Mouse (Mus musculus) thymus, adult 2 months (tissue): ENCODE results near the gene Camkk1. TPM values are rescaled to one million over a fixed set of nuclear protein-coding genes. Genes with fewer than 3 reads are reported as not detected.
A peak's percentile ranks its signal among the peaks of the same experiment; 100 is the strongest.

Experiments used
- DNase-seq: peaks from one replicate; pipeline ENCODE4 v3.0.0; 2021
- H3K27ac ChIP-seq: fragments of 200-500 bp; 2 replicates; pipeline ENCODE4 v1.5.1; 2012; ENCODE audit warnings: low read length, control low read depth; ENCODE audit not compliant: control insufficient read depth, insufficient read depth
- H3K27me3 ChIP-seq: fragments of 200-500 bp; 2 replicates; pipeline ENCODE4 v1.6.1; 2012; ENCODE audit warnings: mild to moderate bottlenecking, low read length, moderate library complexity, mixed read lengths; ENCODE audit not compliant: control insufficient read depth, insufficient read depth
- H3K36me3 ChIP-seq: fragments of 200-500 bp; 2 replicates; pipeline ENCODE4 v1.6.1; 2012; ENCODE audit warnings: mild to moderate bottlenecking, low read length, moderate library complexity; ENCODE audit not compliant: control insufficient read depth, insufficient read depth
- H3K4me1 ChIP-seq: fragments of 200-500 bp; replicated peaks from 2 replicates; pipeline ENCODE4 v1.6.1; 2012; ENCODE audit warnings: low read length; ENCODE audit not compliant: control insufficient read depth, insufficient read depth
- H3K4me3 ChIP-seq: fragments of 200-500 bp; 2 replicates; pipeline ENCODE4 v1.5.1; 2012; ENCODE audit warnings: mild to moderate bottlenecking, low read length, control low read depth, moderate library complexity; ENCODE audit not compliant: control insufficient read depth, insufficient read depth
- CTCF ChIP-seq: fragments of 200-500 bp; IDR thresholded peaks from 2 replicates; pipeline ENCODE4 v1.5.1; 2012; ENCODE audit warnings: mild to moderate bottlenecking, control low read depth, low read length, moderate library complexity, borderline replicate concordance; ENCODE audit not compliant: control insufficient read depth, poor library complexity, insufficient read depth; ENCODE audit errors: extremely low read depth
- POLR2A ChIP-seq: fragments of 200-500 bp; IDR thresholded peaks from 2 replicates; pipeline ENCODE4 v1.6.1; 2012; ENCODE audit warnings: mild to moderate bottlenecking, low read length, control low read depth, moderate library complexity; ENCODE audit not compliant: control insufficient read depth, poor library complexity, insufficient read depth; ENCODE audit errors: extremely low read depth
- WGBS: fragments of 180-500 bp; shearing (Covaris S2); methylation state at CpG from one replicate; pipeline ENCODE4 v1.1.7; 2018; 5-methylcytosine and 5-hydroxymethylcytosine counted together
- polyA plus RNA-seq: library from polyadenylated mRNA; depleted of rRNA; stranded (reverse); fragments of >200 nt; gene quantifications from 2 replicates; pipeline ENCODE4 v1.2.3, GENCODE M21; 2012

Camkk1 gene
- polyA plus RNA-seq, 1 experiment, result 40.0 TPM

DNA sequence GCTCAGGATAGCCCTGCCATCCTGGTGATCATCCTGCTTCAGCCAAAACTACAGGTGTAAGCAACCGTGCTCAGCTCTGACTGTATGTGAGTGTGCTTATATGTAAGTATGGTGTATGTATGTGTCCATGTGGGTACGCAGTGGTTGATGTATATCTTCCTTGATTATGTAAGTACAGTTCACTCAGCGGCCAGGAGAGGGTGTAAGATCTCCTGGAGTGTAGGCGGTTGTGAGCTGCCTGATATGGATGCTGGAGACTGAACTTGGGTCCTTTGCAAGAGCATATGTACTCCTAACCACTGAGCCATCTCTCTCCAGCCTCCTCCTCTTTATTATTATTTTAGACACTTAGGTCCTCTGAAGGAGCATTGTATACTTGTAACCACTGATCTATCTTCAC is 26.0 kb downstream of the Camkk1 start:
- Histone ChIP-seq H3K27ac (no peak overlapping the region), H3K36me3 (peaks cover 5% of the 10 kb centered on the region; the same call in 1 of the 2 replicates), H3K27me3 (no peaks in the 10 kb centered on the region), H3K4me3 (no peak overlapping the region), H3K4me1 (peaks cover 8% of the 10 kb centered on the region)
- TF ChIP-seq CTCF (no peak), POLR2A (no peak)
- 84% methylated on average over 4 of the region's 4 CpGs for WGBS
- no peak for DNase-seq

DNA sequence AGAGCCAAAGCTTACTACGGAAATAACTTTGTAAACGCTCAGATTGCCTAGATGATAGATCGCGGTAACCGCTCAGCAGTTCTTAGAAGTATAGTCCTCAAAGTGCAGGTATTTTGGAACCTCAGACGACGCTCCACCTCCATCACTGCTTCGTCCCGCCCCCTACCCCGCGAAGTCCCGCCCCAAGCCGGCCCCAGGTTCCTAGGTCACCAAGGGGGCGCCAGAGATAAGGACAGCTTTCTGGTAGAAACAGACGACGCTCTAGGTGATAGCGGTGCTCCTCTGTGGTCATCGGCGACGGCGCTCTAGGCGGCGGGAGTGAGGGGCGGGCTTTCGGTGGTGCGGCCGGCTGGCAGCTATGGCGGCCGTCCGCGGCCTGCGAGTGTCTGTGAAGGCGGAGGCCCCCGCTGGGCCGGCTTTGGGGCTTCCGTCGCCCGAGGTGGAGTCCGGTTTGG is 28.8 kb downstream of the Camkk1 start, which contains the start of gene Ncbp3:
Ncbp3 (plus strand) TSS at position 242 of the 455 bp plus-strand sequence.
- Histone ChIP-seq H3K4me1 (peaks cover 8% of the 10 kb centered on the region), H3K36me3 (peaks cover 14% of the 10 kb centered on the region), H3K27me3 (no peaks in the 10 kb centered on the region), H3K27ac (peak within 1 kb of the TSS; percentile 53; the same call in 1 of the 2 replicates), H3K4me3 (peak within 1 kb of the TSS; percentile 97)
- WGBS, result under 1% methylated on average over 39 of the region's 39 CpGs
- DNase-seq, result peak; percentile 99
- peak; percentile 82; the same call in 1 of the 2 replicates for TF ChIP-seq CTCF
- TF ChIP-seq POLR2A, result peak; percentile 76

DNA sequence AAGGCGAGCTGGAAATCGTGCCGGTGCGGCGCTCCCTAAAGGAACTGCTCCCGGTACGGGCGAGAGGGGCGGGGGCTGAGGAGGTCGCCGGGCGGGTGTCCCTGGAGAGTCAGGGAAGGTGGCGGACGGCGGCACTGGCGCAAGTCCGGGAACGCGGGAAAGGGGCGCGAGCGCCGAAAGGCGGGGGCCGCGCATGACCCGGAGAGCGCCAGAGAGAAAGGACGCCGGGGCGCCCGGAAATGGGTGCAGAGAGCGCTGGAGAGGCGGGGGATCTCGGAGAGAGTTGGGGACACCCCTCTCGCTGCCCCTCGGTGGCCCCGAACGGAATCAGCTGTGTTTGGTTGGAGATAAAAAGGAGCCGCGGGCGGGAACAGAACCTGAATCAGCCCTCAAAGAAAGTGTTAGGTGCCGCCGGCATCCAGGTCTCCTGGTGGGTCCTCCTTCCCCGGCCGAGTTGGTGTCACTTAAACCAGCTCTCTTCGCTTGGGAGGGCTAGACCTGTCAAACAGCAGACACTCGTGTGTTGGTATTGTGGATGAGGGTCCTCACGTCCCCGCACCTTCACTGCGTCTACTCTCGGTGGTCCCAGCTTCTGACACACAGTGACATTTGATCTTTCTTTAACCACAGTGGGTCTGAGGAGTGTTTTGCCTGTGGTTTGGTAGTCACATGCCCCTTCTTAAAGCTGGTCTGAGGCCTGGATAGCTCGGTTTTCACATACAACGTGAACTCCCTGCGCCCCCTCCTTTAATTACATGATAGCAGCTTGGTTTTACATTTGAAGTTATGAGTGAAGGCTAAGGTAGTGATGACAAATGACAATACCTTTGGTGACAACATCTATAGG is 29.4 kb downstream of the Camkk1 start:
- under 1% methylated on average over 55 of the region's 55 CpGs for WGBS
- Histone ChIP-seq H3K27me3 (no peaks in the 10 kb centered on the region), H3K4me3 (peak overlapping the region; percentile 97), H3K27ac (peak overlapping the region; percentile 53; the same call in 1 of the 2 replicates), H3K4me1 (peaks cover 8% of the 10 kb centered on the region), H3K36me3 (peaks cover 16% of the 10 kb centered on the region)
- TF ChIP-seq POLR2A (no peak), CTCF (no peak)
- DNase-seq, result peak; percentile 76

DNA sequence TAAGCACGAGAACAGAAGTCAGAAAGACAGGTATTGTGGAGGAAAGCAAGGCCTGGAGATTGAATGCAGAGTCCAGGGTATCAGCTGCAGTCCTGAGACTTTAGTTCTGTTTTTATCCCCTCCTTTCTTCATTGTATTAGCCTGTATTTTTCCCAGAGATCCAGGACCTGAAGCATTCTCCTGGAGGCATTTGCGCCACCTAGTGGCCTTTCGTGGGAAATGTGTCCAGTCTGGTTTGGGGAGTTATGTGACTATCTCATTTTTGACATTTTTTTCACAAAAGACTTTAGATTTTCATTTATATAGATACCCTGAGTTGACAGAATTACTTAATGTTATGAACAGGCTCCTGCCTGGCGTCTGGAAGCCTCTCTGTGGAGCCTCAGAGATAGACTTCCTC is 30.5 kb downstream of the Camkk1 start:
- peaks cover 8% of the 10 kb centered on the region for H3K4me1 ChIP-seq
- WGBS, result 24% methylated on average over 4 of the region's 4 CpGs
- no peaks in the 10 kb centered on the region for H3K27me3 ChIP-seq
- peaks cover 27% of the 10 kb centered on the region for H3K36me3 ChIP-seq
- DNase-seq, result peak; percentile 54
- no peak overlapping the region for H3K27ac ChIP-seq
- no peak overlapping the region for H3K4me3 ChIP-seq
- TF ChIP-seq CTCF, result no peak
- no peak for TF ChIP-seq POLR2A

DNA sequence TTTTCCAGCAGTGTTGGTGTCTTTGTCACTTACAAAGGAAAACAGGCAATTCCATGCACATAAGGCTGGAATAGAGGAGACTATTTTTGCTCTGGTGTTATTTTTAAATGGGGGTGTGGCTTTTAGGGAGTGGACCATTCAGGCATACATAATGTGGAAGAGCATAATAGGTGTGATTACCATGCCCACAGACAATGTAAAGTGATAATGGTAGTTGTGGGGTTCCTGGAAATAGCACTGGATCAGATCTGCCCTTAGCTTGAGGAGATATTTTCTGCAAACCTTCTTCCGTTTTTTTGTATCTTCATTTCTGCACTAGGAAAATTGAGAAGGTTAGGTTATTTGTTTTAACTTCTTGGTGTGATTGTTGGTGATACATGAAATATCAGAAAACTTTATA is 34.0 kb downstream of the Camkk1 start:
- DNase-seq, result no peak
- Histone ChIP-seq H3K4me1 (peaks cover 8% of the 10 kb centered on the region), H3K36me3 (peaks cover 58% of the 10 kb centered on the region), H3K4me3 (no peak overlapping the region), H3K27ac (no peak overlapping the region), H3K27me3 (no peaks in the 10 kb centered on the region)
- TF ChIP-seq CTCF, result no peak
- no peak for TF ChIP-seq POLR2A
- WGBS, result 100% methylated on average over 1 of the region's 1 CpGs

DNA sequence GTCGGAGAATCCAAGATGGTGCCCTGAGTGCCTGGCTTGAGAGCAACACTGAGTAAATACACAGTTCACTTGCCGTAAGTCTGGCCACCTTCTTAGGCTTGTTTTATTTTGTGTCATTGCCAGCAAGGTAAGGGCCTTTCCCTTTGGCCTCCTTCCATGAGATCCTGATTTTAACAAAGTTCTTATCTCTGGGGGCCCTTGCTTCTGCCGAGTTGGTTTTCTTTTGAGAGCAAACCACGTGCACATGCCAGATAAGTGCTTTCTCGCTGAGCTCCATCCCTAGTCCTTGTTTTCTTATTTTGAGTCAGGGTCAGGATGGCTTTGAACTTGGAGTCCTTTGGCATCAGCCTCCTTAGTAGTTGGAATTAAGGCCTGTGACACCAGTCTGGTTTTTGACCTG is 38.9 kb downstream of the Camkk1 start:
- no peak overlapping the region for H3K4me3 ChIP-seq
- H3K27me3 ChIP-seq, result no peaks in the 10 kb centered on the region
- TF ChIP-seq POLR2A, result no peak
- no peak for TF ChIP-seq CTCF
- 91% methylated on average over 5 of the region's 5 CpGs for WGBS
- H3K36me3 ChIP-seq, result peaks cover 76% of the 10 kb centered on the region
- H3K27ac ChIP-seq, result no peak overlapping the region
- DNase-seq, result no peak
- H3K4me1 ChIP-seq, result no peaks in the 10 kb centered on the region
